Mouse (Mus musculus): ENCODE data around the gene Cldnd1.

Gene Cldnd1

DNA sequence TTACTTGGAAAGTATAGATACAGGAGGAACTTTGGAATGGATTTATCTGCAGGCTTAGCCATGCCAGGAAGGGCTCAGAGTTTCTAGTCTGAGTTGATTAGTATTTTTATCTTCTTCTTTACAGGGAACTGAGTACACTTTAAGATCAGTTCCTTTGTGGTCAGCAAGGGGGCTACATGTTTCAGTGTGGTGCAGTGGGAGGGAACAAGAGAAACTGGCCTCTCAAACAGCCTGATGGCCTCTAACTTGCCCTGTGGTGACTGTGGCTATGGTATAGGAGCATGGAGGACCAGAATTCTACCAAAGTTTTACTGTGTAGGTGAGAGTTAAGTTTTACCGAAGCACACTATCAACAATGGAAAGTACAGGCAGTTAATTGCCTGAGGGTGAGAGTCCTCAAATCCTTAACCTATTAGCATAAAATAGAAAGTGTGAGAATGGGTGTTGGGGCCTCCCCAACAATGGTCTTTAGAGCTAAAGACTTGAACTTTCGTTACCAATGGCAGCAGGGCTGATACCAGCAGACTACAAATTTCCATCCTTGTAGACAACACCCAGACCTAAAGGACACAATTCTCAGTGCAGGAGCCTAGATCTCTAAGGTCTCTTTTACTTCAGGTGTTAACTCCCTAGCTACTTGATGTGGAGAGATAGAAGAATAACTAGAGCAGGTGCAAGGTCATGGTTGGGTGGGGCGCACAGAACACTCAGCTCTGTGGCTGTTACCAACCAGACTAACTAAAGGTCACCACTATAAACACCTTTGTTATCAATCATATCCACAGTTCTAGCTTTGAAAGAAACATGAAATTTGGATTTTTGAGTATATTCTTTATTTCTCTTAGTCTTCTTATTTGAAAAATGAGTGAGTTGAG, 18.9 kb upstream of the Cldnd1 start:
- ATAC-seq (ENCODE audit: low TSS enrichment) = no peak

- no peak for ATAC-seq (ENCODE audit: low TSS enrichment)
Measured at GRCm38 (mm10) chr16:58709536-58709935, 18.2 kb upstream of the Cldnd1 start.

DNA sequence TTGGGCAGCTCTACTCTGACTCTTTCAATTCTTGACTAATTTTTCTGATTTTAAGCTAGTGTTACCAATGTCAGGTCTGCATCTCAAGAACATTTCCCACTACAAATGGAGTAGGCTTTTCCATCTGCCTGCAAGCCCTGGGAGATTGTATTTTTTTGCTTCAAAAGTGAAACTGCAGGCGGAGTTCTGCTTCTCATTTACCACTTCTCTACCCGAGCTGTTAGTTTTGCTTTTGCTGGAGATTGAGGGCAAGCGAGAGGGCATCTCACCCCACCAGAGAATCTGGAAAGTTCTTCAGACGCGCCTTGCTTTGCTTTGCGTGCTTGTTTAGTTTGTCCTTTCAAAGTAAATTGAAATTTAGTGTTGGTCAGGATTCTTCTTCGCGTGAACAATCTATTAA, 15.5 kb upstream of the Cldnd1 start:
- ATAC-seq (ENCODE audit: low TSS enrichment) = peak; percentile 41

DNA sequence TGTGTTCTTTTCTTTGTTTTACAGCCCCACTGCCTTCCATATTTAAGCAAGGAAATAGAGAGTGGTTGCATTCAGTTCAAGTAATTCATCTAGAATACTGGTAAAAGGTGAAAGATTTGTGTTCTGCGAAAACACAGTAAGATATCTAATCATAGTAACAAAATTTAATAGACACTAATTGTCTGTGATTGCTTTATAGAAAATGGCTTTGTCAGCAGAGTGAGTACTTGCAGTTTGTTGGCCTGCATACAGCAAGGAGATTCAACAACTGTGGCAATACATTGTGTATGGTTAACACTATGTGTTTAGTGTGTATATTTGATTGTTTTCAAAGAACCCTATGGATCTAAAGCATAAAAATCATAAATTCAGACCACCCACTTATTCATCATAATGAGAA, 14.6 kb upstream of the Cldnd1 start:
- ATAC-seq (ENCODE audit: low TSS enrichment) = no peak

GRCm38 (mm10) chr16:58715018-58715417, 12.7 kb upstream of the Cldnd1 start:
- peak; percentile 72 for ATAC-seq (ENCODE audit: low TSS enrichment)

- ATAC-seq (ENCODE audit: low TSS enrichment) = no peak
Measured at GRCm38 (mm10) chr16:58718666-58719120, 9.0 kb upstream of the Cldnd1 start, which contains the start of gene Gpr15. Gene Gpr15 (minus strand): TSS chr16:58719070.

DNA sequence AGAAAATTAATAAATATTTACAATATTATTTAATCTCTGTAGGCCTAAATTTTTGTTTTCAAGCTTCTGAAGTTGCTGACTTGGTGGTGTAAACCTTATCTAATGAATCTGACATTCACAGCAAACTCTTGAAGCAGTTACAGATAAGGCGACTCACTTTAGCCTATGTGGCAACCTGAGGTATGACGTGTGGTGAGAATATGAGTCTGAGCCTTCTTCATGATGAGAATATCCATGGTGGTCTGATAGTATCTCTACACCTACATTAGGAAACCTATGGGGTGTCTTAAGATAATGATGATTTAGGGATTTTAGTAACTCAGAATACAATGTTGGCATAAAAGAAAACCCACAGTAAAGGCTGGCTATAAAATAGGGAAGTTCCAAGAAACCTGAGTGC, 5.4 kb upstream of the Cldnd1 start:
- no peak for ATAC-seq (ENCODE audit: low TSS enrichment)

GRCm38 (mm10) chr16:58726680-58727476, 832 bp upstream of the Cldnd1 start:
- ATAC-seq (ENCODE audit: low TSS enrichment) = no peak

GRCm38 (mm10) chr16:58728176-58728671, 514 bp downstream of the Cldnd1 start:
- ATAC-seq (ENCODE audit: low TSS enrichment) = peak; percentile 66

- no peak for ATAC-seq (ENCODE audit: low TSS enrichment)
Measured at GRCm38 (mm10) chr16:58738205-58738604, 10.5 kb downstream of the Cldnd1 start.

- no peak for ATAC-seq (ENCODE audit: low TSS enrichment)
Measured at GRCm38 (mm10) chr16:58738800-58739199, 11.1 kb downstream of the Cldnd1 start.

- ATAC-seq (ENCODE audit: low TSS enrichment) = no peak
Measured at GRCm38 (mm10) chr16:58740751-58741150, 13.0 kb downstream of the Cldnd1 start.

DNA sequence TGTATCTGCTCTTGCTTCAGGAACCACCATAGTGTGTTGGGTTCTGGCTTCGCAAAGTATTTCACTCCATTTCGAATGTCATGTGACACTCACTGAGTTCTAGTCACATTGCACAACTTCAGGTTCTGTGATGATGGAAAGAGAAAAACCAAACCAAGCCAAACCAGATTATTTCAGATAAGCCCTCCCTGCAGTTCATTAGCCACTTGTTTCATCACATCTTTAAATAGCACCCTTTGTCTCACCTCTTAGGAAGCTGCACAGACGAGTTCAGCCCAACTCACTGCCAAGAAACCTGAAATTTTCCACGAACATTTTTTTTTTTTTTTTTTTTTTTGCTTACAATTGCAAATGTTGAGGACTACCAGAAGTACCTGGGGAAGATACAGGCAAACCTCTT, 19.0 kb downstream of the Cldnd1 start:
- no peak for ATAC-seq (ENCODE audit: low TSS enrichment)

DNA sequence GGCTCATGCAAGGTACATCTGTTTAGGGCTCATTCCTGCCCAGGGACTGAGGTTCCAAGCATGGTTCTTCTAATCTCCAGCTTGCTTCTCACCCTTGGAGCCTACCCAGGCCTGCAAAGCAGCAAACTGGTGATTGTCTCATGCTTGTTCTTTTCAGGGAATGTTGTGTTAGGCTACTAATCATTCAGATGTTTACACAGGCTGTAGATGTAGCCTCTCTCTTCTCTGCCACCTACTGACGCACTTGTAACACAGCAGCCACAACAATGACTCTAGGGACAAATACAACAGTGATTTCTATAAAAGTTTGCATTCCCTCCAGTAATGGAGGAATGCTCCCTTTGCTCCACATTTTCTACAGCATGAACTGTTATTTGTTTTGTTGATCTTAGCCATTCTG, 23.6 kb downstream of the Cldnd1 start:
- ATAC-seq (ENCODE audit: low TSS enrichment) = peak; percentile 94

- ATAC-seq (ENCODE audit: low TSS enrichment) = no peak
Measured at GRCm38 (mm10) chr16:58756191-58756590, 28.5 kb downstream of the Cldnd1 start.

GRCm38 (mm10) chr16:58763076-58763475, 35.4 kb downstream of the Cldnd1 start, which contains the start of gene Olfr172:
Gene Olfr172 (minus strand): TSS chr16:58763176.
- no peak for ATAC-seq (ENCODE audit: low TSS enrichment)
